ENCODE assay signal across 30 mouse cellular contexts in genomic region chr16:67467041-67467440, GRCm38 (mm10).
"Had no signal": no experiment of that assay in that cellular context is flagged by ENCODE, and none has a peak within 500 bp of the region (broad histone marks: within the 10 kb centered on the region; RNA-seq: fewer than 3 reads in every experiment).

No protein-coding gene starts in this region.

- H3K4me3 ChIP-seq: heart, embryonic 10.5 days; heart, embryonic 12.5 days; heart, embryonic 13.5 days; heart, embryonic 15.5 days; hindbrain, embryonic 10.5 days; hindbrain, embryonic 12.5 days; hindbrain, embryonic 13.5 days; hindbrain, embryonic 15.5 days; intestine, embryonic 15.5 days; kidney, embryonic 15.5 days; left cerebral cortex, adult 2 months had no signal

- DNase-seq: heart, postnatal 10 days; heart, postnatal 14 days; heart, postnatal 36 days; heart, postnatal 4 days; kidney, adult 11 months; kidney, adult 18-20 months; kidney, adult 2 months; kidney, adult 8-10 months; kidney, adult 9 months; kidney, postnatal 10 days; kidney, postnatal 14 days; kidney, postnatal 25 days; kidney, postnatal 36 days; kidney, postnatal 4 days; layer of hippocampus, adult 9-11 months; layer of hippocampus, postnatal 36 days had no signal

- H3K27ac ChIP-seq: heart, embryonic 10.5 days; heart, embryonic 13.5 days; heart, embryonic 15.5 days; hindbrain, embryonic 10.5 days; hindbrain, embryonic 12.5 days; hindbrain, embryonic 13.5 days; hindbrain, embryonic 14.5 days; hindbrain, embryonic 15.5 days; hindbrain, postnatal 0 days; intestine, embryonic 15.5 days; kidney, embryonic 15.5 days; kidney, postnatal 0 days; left cerebral cortex, adult 2 months had no signal
